Mouse (Mus musculus): ENCODE measurements at regions not wholly inside any gene's neighbourhood (a gene's known extent, or its start where the extent isn't known, plus 50 kb on each side); places are given as distances from the start of the nearest gene placed in this dataset.
"Not testable (repeated sequence)": the region's sequence is repeated elsewhere in the genome, so short reads cannot be mapped to it uniquely, and the experiment has no call there.

- Histone ChIP-seq H3K4me1 (ENCODE audit: control insufficient read depth) (peaks cover 10% of the 10 kb centered on the region), H3K36me3 (ENCODE audit: control insufficient read depth) (no peaks in the 10 kb centered on the region)
- no peak for TF ChIP-seq GATA1 (IDR thresholded peaks at IDR 0.05; ENCODE audit: low read length)
- TF ChIP-seq TAL1 (IDR thresholded peaks at IDR 0.05; ENCODE audit: low read length) = no peak
These were observed 57.1 kb downstream of the Ccdc54 start for GRCm38 (mm10) chr16:50533881-50534280.

GRCm38 (mm10) chr16:50529511-50530416 is 61.2 kb downstream of the Ccdc54 start:
- H3K36me3 ChIP-seq (ENCODE audit: control insufficient read depth) = no peaks in the 10 kb centered on the region
- peaks cover 39% of the 10 kb centered on the region for H3K27me3 ChIP-seq (ENCODE audit: control insufficient read depth)
- H3K4me1 ChIP-seq (ENCODE audit: control insufficient read depth) = peaks cover 14% of the 10 kb centered on the region
- peak overlapping the region; percentile 46 for H3K4me3 ChIP-seq (replicated peaks)
- TF ChIP-seq TAL1 (IDR thresholded peaks at IDR 0.05; ENCODE audit: low read length) (no peak), GATA1 (IDR thresholded peaks at IDR 0.05; ENCODE audit: low read length) (no peak)
- no peaks in the 10 kb centered on the region for H3K9me3 ChIP-seq (ENCODE audit: control insufficient read depth, low read length)

More at GRCm38 (mm10) chr16:50533881-50534280, 57.1 kb downstream of the Ccdc54 start:
- H3K4me3 ChIP-seq (replicated peaks) = no peak overlapping the region
- peaks cover 18% of the 10 kb centered on the region for H3K27me3 ChIP-seq (ENCODE audit: control insufficient read depth)
- H3K9me3 ChIP-seq (ENCODE audit: control insufficient read depth, low read length) = no peaks in the 10 kb centered on the region

- Histone ChIP-seq H3K4me3 (replicated peaks) (peak overlapping the region; percentile 46), H3K4me1 (ENCODE audit: control insufficient read depth) (peaks cover 14% of the 10 kb centered on the region), H3K9me3 (ENCODE audit: control insufficient read depth, low read length) (no peaks in the 10 kb centered on the region), H3K27me3 (ENCODE audit: control insufficient read depth) (peaks cover 39% of the 10 kb centered on the region), H3K36me3 (ENCODE audit: control insufficient read depth) (no peaks in the 10 kb centered on the region)
- no peak for TF ChIP-seq GATA1 (IDR thresholded peaks at IDR 0.05; ENCODE audit: low read length)
- no peak for TF ChIP-seq TAL1 (IDR thresholded peaks at IDR 0.05; ENCODE audit: low read length)
These were observed 62.1 kb downstream of the Ccdc54 start for GRCm38 (mm10) chr16:50528677-50529510.

GRCm38 (mm10) chr16:50528355-50528676 is 62.6 kb downstream of the Ccdc54 start:
- peaks cover 39% of the 10 kb centered on the region for H3K27me3 ChIP-seq (ENCODE audit: control insufficient read depth)
- peaks cover 14% of the 10 kb centered on the region for H3K4me1 ChIP-seq (ENCODE audit: control insufficient read depth)
- H3K4me3 ChIP-seq (replicated peaks) = peak overlapping the region; percentile 46
- no peaks in the 10 kb centered on the region for H3K36me3 ChIP-seq (ENCODE audit: control insufficient read depth)
- no peak for TF ChIP-seq TAL1 (IDR thresholded peaks at IDR 0.05; ENCODE audit: low read length)
- TF ChIP-seq GATA1 (IDR thresholded peaks at IDR 0.05; ENCODE audit: low read length) = no peak
- no peaks in the 10 kb centered on the region for H3K9me3 ChIP-seq (ENCODE audit: control insufficient read depth, low read length)

- H3K36me3 ChIP-seq (ENCODE audit: control insufficient read depth); H3K4me3 ChIP-seq (replicated peaks); H3K9me3 ChIP-seq (ENCODE audit: control insufficient read depth, low read length): not testable (repeated sequence)
- Histone ChIP-seq H3K4me1 (ENCODE audit: control insufficient read depth) (peaks cover 14% of the 10 kb centered on the region), H3K27me3 (ENCODE audit: control insufficient read depth) (peaks cover 39% of the 10 kb centered on the region)
These were observed 64.0 kb downstream of the Ccdc54 start for GRCm38 (mm10) chr16:50526930-50527329.

- Histone ChIP-seq H3K27me3 (ENCODE audit: control insufficient read depth) (peaks cover 39% of the 10 kb centered on the region), H3K36me3 (ENCODE audit: control insufficient read depth) (no peaks in the 10 kb centered on the region), H3K4me3 (replicated peaks) (no peak overlapping the region), H3K9me3 (ENCODE audit: control insufficient read depth, low read length) (no peaks in the 10 kb centered on the region), H3K4me1 (ENCODE audit: control insufficient read depth) (peaks cover 14% of the 10 kb centered on the region)
- TF ChIP-seq TAL1 (IDR thresholded peaks at IDR 0.05; ENCODE audit: low read length) = no peak
- TF ChIP-seq GATA1 (IDR thresholded peaks at IDR 0.05; ENCODE audit: low read length) = no peak
These were observed 65.0 kb downstream of the Ccdc54 start for GRCm38 (mm10) chr16:50525934-50526366.

- Histone ChIP-seq H3K27me3 (ENCODE audit: control insufficient read depth) (peaks cover 37% of the 10 kb centered on the region), H3K4me1 (ENCODE audit: control insufficient read depth) (peaks cover 14% of the 10 kb centered on the region), H3K36me3 (ENCODE audit: control insufficient read depth) (no peaks in the 10 kb centered on the region), H3K4me3 (replicated peaks) (no peak overlapping the region), H3K9me3 (ENCODE audit: control insufficient read depth, low read length) (no peaks in the 10 kb centered on the region)
- TF ChIP-seq GATA1 (IDR thresholded peaks at IDR 0.05; ENCODE audit: low read length) (no peak), TAL1 (IDR thresholded peaks at IDR 0.05; ENCODE audit: low read length) (no peak)
These were observed 65.5 kb downstream of the Ccdc54 start for GRCm38 (mm10) chr16:50525504-50525903.

- Histone ChIP-seq H3K4me3 (replicated peaks) (no peak overlapping the region), H3K4me1 (ENCODE audit: control insufficient read depth) (no peaks in the 10 kb centered on the region), H3K9me3 (ENCODE audit: control insufficient read depth, low read length) (no peaks in the 10 kb centered on the region), H3K27me3 (ENCODE audit: control insufficient read depth) (no peaks in the 10 kb centered on the region), H3K36me3 (ENCODE audit: control insufficient read depth) (no peaks in the 10 kb centered on the region)
- TF ChIP-seq GATA1 (IDR thresholded peaks at IDR 0.05; ENCODE audit: low read length) (no peak), TAL1 (IDR thresholded peaks at IDR 0.05; ENCODE audit: low read length) (no peak)
These were observed 71.3 kb downstream of the Ccdc54 start for GRCm38 (mm10) chr16:50519610-50520009.

- TF ChIP-seq TAL1 (IDR thresholded peaks at IDR 0.05; ENCODE audit: low read length) (no peak), GATA1 (IDR thresholded peaks at IDR 0.05; ENCODE audit: low read length) (no peak)
- H3K4me3 ChIP-seq (replicated peaks) = no peak overlapping the region
- H3K36me3 ChIP-seq (ENCODE audit: control insufficient read depth) = no peaks in the 10 kb centered on the region
- no peaks in the 10 kb centered on the region for H3K4me1 ChIP-seq (ENCODE audit: control insufficient read depth)
- no peaks in the 10 kb centered on the region for H3K27me3 ChIP-seq (ENCODE audit: control insufficient read depth)
- no peaks in the 10 kb centered on the region for H3K9me3 ChIP-seq (ENCODE audit: control insufficient read depth, low read length)
These were observed 74.4 kb downstream of the Ccdc54 start for GRCm38 (mm10) chr16:50516579-50516978.

Measured in erythroblast, embryonic 14.5 days (primary cell).